Mouse (Mus musculus): ENCODE results near the gene Pif1.

GRCm38 (mm10) chr9:65562081-65562506 is 24.9 kb upstream of the Pif1 start:
- no peak for TF ChIP-seq CTCF (IDR thresholded peaks at IDR 0.05; ENCODE audit: control insufficient read depth, insufficient read depth, insufficient read length)
- peak; percentile 90 for TF ChIP-seq USF1 (IDR thresholded peaks at IDR 0.05; ENCODE audit: low read depth)
- TF ChIP-seq CEBPB (IDR thresholded peaks at IDR 0.05; ENCODE audit: low read depth), result no peak
- TF ChIP-seq MYOG (IDR thresholded peaks at IDR 0.05; ENCODE audit: control insufficient read depth, extremely low read depth, insufficient read length), result no peak
- no peak for TF ChIP-seq MAX (IDR thresholded peaks at IDR 0.05)

All from C2C12 (cell line).